Mouse (Mus musculus) embryo, embryonic 9.5 days (tissue): Measurements from ENCODE around the gene Lrrc49.

Source experiments
- DNase-seq: peaks from one replicate; pipeline ENCODE4 v3.0.0-alpha.2; 2017; ENCODE audit errors: extremely low spot score

Lrrc49 gene

DNA sequence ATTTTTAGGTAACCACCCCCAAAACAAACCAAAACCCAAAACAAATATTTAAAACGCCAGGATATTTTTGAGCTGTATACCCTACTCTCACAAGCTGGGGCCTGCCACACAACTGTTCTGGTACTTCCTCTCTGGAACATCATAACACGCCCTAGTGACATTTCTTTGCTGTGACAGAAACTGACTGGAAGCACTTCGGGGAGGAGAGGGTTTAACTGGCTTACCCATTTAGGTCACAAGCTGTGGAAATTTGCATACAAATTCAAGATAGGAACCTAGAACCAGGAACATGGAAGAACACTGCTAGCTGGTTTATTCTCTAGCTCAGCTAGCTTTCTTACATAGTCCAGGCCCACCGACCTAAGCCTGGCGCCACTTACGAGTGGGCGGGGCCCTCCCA is 92.6 kb downstream of the Lrrc49 start:
- DNase-seq: no peak

DNA sequence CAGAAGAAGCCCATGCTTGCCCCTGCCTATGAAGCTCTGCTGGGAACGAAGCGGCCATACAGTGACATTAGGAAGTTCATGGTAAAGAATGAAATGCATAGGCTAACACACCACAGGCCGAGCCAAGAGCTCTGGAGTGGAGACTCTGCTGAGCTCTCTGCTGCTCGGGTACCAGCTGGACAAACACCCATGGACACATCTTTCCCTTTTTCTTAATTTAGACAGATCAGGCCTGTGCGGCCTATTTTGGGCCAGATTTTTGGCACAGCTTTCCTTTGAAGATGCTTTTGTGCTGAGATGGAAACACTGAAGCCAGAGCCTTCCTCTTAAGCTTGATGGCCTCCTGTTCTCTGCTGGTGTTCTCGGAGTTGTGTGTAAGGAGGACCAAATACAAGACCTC is 95.0 kb downstream of the Lrrc49 start:
- DNase-seq: no peak

DNA sequence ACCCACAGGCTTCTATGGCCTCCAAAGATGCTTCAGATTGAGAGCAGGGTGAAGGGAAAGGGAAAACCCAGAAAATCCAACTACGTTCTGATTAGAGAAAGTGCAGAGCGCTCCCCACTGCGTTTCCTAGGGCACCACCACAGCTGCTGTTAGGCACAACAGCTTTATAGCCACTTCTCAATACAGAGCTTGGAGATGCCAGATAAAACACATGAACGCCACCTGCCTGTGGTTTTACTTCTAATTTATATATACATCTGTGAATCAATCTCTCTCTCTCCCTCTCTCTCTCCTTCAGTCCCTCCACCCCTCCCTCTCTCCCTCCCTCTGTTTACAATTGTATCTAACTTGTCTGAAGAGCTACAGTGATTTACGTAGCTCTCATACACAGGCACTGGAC is 95.6 kb downstream of the Lrrc49 start:
- no peak for DNase-seq

- DNase-seq: no peak
Measured at GRCm38 (mm10) chr9:60590871-60591624, 96.9 kb downstream of the Lrrc49 start.

DNA sequence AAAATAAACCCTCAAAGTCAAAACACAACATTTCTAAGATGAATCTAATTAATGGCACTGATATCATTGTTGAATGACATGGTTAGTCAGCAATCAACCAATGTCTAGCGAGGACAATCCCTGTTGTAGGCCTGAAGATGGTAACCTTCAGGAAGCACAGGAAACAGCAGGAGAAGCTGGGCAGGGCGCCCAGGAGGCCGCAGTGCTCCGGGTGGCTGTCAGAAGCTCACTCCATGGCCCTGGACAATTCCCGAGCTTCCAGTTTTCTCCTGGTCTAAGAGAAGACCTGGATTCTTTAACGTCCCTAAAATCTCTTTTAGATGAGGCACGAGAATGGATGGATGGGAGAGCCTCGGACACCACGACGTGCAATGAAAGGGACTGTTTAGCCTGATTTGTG is 99.0 kb downstream of the Lrrc49 start:
- DNase-seq: no peak

DNA sequence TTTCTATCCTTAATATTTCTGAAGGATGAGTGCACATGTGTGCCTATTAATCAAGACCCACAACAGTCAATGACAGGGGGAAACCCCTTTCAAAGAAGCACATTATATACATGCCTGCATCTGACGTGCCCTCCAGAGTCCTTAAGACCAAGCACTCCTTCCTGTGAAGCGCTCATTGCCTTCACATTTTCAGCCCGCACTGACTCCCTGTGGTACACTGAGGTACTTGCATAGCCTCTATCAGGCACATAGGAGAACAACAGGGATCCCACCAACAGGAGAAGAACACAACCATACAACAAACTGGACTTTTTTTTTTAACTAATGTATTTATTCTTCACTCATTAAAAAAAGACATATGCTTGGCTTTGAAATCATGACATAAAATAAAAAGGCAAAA is 101.0 kb downstream of the Lrrc49 start:
- DNase-seq: no peak

GRCm38 (mm10) chr9:60585206-60585605 is 102.8 kb downstream of the Lrrc49 start:
- no peak for DNase-seq

- no peak for DNase-seq
Measured at GRCm38 (mm10) chr9:60582553-60582952, 105.4 kb downstream of the Lrrc49 start.

GRCm38 (mm10) chr9:60573011-60573410 is 114.9 kb downstream of the Lrrc49 start:
- no peak for DNase-seq

- no peak for DNase-seq
Measured at GRCm38 (mm10) chr9:60571725-60572124, 116.2 kb downstream of the Lrrc49 start.

- no peak for DNase-seq
Measured at GRCm38 (mm10) chr9:60571041-60571440, 116.9 kb downstream of the Lrrc49 start.

DNA sequence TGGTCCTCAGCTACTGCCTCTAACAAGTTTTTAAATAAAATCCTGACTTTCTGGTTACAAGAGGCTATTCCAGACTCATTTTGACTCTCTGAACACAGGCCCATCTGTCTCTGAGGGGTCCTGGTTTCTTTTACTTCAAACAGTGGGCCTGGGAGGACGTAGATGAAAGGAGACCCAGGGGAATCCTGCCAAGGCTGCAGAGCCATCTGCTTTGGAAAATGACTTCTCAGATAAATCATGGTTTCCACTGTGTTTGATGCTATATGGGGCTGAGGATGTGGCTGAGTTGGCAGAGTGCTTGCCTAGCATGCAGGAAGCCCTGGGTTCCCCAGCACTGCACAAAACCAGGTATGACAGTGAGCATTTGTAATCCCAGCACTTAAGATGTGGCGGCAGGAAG is 118.6 kb downstream of the Lrrc49 start:
- no peak for DNase-seq

- DNase-seq: no peak
Measured at GRCm38 (mm10) chr9:60563809-60564208, 124.1 kb downstream of the Lrrc49 start.

DNA sequence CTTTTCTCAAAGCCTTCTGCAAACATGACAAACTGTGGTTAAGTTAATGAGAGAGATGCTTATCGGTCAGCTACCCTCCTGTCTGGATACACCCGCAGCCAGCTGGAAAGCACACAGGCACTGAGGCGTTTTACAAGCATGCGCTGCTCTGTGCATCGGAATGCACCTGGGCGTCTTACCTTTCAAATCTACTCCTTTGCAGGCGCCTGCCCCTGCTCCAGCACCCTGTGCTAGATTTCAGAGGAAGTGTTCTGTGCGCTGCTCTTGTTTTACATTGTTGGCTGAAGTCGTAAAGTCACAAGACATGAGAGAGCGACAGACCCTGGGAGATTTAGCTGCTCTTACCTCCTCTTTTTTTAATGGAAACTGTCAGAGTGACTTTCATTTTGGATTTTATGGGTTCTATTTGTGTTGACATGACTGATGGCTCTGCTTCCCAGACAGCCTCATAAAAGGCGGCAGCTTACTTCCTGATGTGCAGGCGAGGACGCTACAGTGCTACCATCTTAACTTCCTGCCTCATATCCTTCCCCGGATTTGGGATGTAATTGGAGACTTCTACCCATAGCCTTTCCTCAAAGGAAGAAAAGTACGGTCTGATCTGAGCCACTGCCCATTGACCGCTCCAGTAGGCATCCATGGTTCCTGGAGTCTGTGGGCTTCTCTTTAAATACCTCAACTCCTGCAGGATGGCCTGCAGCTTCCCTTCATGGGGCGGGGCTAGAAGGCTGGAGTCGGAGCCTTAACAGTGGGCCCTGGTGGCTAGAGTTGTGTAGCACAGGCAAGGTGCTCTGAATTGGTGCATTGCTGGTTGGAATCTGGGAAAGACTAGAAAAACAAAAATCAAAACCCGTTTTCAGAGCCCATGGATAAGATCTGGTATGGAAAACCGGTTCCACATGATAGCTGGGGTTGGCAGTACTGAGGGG is 125.3 kb downstream of the Lrrc49 start:
- DNase-seq: peak; percentile 46

- peak; percentile 10 for DNase-seq
Measured at GRCm38 (mm10) chr9:60561641-60562289, 126.2 kb downstream of the Lrrc49 start.

DNA sequence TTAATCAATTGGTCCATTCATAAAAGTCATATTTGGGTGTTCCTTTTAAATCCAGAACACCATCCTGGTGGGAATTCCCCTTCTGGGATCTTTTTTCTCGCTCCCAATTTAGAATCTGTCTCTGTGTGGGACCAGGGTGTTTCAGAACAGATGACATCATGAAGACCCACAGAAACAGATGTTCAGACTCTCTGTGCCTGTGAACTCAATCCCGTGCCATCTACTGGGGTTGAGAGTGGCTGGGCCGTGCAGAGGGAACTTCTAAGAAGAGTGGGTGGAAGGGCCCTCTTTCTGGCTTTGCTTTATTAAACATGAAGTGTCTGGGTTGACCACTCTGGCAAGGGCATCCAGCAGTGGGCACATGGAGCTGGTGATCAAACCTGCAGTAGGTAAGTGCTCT is 129.5 kb downstream of the Lrrc49 start:
- DNase-seq: no peak

DNA sequence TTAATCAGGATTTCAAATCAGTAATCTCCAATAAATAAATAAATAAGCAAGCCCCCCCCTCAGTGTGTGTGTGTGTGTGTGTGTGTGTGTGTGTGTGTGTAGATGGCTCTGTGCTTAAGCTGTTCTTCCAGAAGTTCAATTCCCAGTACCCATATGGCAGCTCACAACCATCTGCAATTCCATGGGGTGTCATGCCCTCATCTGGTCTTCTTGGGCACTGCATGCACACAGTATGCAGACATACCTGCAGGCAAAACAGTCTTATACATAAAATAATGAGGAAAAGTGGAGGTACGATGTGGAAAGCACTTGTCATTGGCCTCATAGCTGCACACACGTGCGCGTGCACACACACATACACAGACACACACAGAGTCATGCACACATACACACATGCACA is 136.7 kb downstream of the Lrrc49 start:
- no peak for DNase-seq

DNA sequence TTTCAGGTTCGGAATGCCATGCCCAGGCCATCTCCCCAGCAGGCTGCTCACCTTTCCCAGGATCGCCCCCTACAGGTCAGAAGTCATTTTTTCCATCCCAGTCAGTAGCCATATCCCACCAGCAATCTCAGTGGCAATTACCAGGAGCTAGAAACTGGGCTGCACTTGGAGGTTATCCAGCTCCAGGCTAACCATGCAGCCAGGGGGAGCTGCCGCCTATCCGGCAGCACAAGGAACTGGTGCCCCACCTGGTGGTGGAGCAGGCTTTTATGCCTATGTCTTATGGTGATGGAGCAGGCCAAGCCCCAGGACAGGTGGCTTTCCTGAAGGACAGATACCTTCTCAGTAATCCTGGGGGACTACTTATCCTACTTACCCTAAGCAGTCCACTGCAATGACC is 139.8 kb downstream of the Lrrc49 start:
- DNase-seq: peak; percentile 45

GRCm38 (mm10) chr9:60546169-60546568 is 141.8 kb downstream of the Lrrc49 start:
- no peak for DNase-seq

DNA sequence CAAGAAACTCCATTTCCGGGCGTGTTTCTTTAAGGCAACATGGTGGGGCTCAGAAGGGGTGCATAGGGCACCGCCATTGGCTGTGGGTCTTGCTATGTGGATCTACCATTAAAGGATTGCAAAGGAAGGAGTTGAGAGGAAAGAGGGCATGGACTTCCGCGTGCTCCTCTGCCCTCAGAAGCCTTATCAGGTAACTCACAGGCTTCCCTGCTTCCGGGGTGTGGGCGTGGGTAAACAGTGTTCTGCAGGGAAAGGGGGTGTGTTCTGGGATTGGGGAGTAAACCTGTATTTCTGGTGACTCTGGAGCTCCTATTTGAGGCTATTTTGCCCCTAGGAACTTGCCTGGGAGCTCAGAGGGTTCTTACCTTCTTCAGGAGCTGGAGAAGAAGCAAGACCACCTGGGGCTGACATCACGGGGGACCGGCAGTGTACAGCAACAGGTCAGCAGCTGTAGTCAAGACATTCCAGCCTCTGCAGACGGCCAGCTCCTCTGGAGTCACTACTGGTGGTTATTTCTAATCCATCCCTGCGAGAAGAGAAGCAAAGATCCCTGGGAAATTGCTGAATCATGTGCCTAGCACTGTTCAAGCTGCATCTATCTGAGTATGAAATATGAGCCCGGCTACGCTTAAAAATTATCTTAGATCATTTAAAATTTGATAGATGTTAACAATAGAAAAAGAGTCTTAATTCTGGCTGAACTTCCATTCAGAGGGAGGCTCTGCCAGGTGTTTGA is 142.4 kb downstream of the Lrrc49 start:
- DNase-seq: no peak

- DNase-seq: no peak
Measured at GRCm38 (mm10) chr9:60543422-60544015, 144.4 kb downstream of the Lrrc49 start.
